Mouse (Mus musculus) heart, adult 2 months (tissue): ENCODE data around the gene Polh.

Experiments
- CTCF ChIP-seq: fragments of 200-600 bp; IDR thresholded peaks from 2 replicates; pipeline ENCODE4 v1.8.1; 2022; ENCODE audit warnings: antibody characterized with exemption, mild to moderate bottlenecking, moderate library complexity
- POLR2A ChIP-seq: fragments of 200-500 bp; IDR thresholded peaks from 2 replicates; pipeline ENCODE4 v1.6.1; 2011; ENCODE audit warnings: mild to moderate bottlenecking, low read depth, low read length, control low read depth; ENCODE audit not compliant: insufficient read depth

DNA sequence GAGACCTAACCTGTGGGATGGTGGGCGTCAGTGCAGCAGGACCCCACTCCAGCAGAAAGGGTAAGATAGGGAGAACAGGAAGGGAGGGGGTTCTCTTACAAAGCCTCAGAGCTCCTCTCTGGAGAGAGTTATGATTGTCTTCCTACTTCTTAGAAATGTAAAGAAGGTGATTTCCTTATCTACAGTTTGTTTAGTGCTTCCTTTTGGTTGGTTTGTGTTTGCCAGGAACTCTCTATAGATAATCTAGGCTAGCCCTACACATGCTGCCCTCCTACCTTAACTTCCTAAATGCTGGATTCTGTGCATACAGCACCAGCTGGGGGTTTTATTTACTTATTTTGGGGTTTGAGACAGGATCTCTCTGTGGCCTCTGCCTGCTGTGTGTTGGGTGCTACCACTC, 33.6 kb upstream of the Polh start:
- TF ChIP-seq POLR2A (no peak), CTCF (no peak)
